Mouse (Mus musculus): ENCODE measurements around the gene Gm6096.
"Not testable (repeated sequence)": the region's sequence is repeated elsewhere in the genome, so short reads cannot be mapped to it uniquely, and the experiment has no call there.

The Gm6096 gene

GRCm38 (mm10) chr7:34250738-34251137 is at the start of gene Gm6096:
Gm6096 (plus strand) TSS chr7:34251038.
- no peak for DNase-seq (ENCODE audit: low read depth)

DNA sequence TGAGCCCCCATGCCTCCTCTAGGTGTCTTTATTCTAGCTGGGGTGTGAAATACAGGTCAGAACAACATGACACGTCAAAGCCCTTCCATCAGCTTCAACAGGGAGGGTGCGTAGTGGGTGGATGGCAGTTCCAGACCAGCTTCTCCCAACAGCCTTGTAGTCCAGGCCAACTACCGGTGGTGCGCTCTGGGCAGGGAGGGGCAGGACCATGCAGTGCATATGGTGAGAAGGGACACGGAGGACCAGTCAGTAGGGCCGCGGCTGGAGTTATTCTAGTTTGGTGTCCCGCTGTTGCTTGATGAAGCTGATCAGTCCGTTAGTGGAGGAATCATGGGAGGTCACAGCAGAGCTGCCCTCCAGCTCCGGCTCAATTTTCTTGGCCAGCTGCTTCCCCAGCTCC is 48.7 kb upstream of the Gm6096 start:
- not testable (repeated sequence) for DNase-seq (ENCODE audit: low read depth)

DNA sequence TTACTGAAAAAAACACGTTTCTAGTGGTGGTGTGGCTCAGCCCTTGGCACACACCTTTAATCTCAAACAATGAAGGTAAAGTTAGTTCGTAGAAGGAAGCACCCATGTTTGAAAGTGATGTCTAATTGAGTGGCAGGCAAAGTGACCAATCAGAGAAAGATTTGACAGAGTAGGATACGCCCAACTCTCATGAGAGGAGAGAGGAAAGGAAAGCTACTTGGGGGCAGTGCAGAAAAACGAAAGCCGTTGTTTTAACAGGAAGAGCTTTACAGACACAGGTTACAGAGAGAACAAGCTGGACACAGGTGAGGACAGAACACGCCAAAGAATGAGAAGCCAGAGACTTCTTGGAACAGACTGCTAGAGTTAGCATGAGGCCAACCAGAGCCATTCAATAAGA is 44.5 kb upstream of the Gm6096 start:
- DNase-seq (ENCODE audit: low read depth) = no peak

- no peak for DNase-seq (ENCODE audit: low read depth)
Observed at GRCm38 (mm10) chr7:34208027-34208745, 42.7 kb upstream of the Gm6096 start.

GRCm38 (mm10) chr7:34213281-34213680 is 37.6 kb upstream of the Gm6096 start:
- no peak for DNase-seq (ENCODE audit: low read depth)

DNA sequence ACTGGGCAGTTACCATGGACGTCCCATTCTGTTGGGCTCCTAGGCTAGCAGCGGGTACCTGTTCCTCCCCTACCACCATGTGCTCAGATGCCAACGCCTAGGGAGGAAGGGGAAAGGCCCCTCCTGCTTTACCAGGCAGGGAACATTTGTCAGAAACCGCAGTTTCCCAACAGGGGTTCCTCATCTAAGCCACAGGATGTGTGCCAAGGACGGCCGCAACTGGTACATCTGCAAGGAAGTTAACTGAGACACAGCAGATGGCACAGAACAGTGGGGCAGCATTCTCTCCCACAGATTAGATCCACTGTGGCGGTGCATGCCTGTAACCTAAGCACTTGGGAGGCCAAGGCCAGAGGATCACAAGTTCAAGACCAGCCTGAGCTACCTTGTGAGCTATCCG is 36.2 kb upstream of the Gm6096 start:
- no peak for DNase-seq (ENCODE audit: low read depth)

GRCm38 (mm10) chr7:34215481-34215880 is 35.4 kb upstream of the Gm6096 start:
- DNase-seq (ENCODE audit: low read depth) = no peak

DNA sequence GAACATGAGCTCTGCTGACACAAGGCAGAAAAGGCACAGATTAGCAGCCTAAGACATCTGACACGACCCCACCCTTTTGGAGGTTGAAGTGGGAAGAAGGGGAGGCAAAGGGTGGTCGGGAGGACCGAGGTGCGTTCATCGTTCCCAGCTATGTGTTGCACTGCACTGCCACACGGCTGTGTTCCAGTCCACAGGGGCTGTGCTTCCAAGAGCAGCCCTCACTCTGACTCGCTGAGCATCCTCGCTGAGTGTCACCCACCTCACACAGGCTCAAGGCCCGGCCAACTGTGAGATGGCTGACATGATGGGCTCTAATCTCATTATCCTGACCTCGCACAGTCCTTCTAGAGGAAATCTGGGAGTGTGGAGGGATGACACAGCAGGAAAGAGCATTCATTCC is 34.4 kb upstream of the Gm6096 start:
- no peak for DNase-seq (ENCODE audit: low read depth)

DNA sequence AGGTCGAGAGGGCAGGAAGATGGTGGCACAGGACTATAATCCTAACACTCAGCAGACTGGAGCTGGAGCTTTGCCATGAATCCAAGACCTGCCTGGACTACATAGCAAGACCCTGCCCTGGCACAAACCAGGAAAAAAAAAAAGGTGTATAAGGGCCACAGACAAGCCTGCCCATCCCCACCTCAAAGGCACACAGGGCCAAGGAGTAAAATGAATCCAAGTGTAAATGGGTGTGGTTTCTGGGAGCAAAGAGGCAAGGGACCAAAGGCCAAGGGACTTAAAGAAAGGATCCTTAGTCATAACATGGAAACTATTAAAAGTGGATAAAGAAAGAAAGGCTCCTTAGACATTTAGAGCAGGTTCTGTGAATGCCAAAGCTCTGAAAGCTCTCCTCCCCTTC is 32.3 kb upstream of the Gm6096 start:
- no peak for DNase-seq (ENCODE audit: low read depth)

- DNase-seq (ENCODE audit: low read depth) = no peak
Observed at GRCm38 (mm10) chr7:34221594-34222250, 29.1 kb upstream of the Gm6096 start.

DNA sequence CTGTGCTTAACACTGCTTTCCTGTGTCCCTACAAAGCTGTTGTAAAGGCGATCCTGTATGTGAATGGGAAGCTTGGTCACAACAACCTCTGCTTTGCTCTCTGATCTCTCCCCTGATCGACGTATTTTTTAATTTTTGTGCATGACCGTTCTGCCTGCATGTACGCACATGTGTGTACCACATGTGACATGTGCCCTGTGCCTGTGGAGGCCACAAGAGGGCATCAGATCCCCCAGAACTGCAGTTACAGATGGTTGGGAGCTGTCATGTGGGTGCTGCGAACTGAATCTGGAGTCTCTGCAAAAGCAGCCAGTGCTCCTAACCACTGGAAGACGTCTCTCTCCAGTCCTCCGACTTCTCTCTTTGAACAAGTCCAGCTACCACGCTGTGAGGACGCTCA is 28.5 kb upstream of the Gm6096 start:
- DNase-seq (ENCODE audit: low read depth) = no peak

GRCm38 (mm10) chr7:34224308-34224707 is 26.5 kb upstream of the Gm6096 start:
- no peak for DNase-seq (ENCODE audit: low read depth)

DNA sequence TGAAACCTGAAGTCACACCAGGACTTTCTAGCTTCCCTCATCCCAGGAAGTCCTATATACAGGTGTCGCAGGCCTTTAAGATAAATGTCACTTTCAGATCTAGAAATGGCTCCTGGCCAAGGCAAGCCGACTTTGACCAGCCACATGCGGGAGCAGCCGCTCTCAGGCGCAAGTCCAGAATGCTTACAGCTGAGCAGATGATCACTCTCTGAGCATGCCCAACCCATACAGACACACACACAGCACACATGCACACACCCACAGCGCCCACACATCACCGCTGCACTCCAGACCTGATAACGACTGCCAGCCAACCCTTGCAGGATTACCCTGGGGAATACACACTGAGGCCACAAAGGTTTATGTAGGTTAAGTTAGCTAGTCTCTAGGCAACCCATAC is 24.8 kb upstream of the Gm6096 start:
- no peak for DNase-seq (ENCODE audit: low read depth)

- DNase-seq (ENCODE audit: low read depth) = no peak
Observed at GRCm38 (mm10) chr7:34226846-34227245, 24.0 kb upstream of the Gm6096 start.

DNA sequence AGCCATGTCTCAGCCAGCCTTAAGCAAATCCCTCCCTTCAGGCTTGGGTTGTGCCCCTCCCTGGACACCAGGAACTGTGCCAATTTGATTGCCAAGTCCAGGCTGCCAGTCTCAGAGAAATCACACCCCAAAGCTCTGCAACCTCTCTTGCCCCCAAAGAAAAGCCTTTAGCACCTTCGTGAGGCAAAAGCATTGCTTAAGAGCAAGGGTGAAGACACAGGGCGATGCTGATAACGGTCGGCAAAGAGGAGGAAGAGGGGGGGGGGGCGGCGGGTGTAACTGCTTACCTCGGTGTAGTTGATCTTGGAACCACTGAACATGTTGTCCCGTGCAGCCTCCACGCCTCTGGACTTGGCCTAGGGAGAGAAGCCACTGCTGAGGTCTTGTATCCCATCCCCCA is 22.2 kb upstream of the Gm6096 start:
- DNase-seq (ENCODE audit: low read depth) = no peak

DNA sequence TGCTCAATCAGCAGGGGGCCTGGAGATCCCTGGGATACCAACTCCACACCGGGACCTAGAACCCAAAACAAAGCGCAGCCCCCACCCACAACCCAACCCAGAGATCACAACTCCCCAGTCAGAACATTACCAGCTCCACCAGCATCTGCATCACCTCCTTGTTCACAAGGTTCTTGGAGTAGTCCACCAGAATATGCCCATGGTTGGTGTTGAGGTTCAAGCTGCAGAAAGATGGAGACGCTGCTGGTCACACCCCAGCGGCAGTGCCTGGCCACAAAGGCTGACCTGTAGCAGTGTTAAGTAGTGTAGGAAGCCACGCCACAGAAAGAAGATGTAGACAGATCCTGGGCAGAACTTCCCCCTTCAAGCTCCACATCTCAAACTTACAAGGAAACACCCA is 21.7 kb upstream of the Gm6096 start:
- DNase-seq (ENCODE audit: low read depth) = no peak

DNA sequence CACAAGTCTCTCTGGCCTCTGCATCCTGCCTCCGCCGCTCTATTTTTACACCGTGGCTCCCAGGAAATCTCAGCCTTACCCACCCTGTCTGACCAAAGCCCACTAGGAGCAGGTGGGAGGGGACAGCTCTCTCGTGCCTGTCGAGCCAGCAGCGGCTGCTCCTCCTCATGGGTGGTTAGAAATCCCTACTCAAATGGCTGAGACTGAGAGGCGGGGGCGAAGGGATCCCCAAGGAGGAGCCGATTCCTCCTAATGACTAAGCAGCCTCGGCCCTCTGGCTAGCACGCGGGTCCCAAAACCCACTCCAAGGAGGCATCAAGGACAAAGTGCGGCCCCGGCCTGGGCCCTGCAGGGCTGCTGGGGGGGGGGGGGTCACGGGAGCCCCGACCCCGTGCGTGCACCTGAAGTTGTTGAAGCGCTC is 21.1 kb upstream of the Gm6096 start:
- DNase-seq (ENCODE audit: low read depth) = no peak

GRCm38 (mm10) chr7:34230116-34230515 is 20.7 kb upstream of the Gm6096 start, which contains the start of gene Gpi1:
Gpi1 (minus strand) TSS chr7:34230336.
- DNase-seq (ENCODE audit: low read depth) = peak; percentile 67

DNA sequence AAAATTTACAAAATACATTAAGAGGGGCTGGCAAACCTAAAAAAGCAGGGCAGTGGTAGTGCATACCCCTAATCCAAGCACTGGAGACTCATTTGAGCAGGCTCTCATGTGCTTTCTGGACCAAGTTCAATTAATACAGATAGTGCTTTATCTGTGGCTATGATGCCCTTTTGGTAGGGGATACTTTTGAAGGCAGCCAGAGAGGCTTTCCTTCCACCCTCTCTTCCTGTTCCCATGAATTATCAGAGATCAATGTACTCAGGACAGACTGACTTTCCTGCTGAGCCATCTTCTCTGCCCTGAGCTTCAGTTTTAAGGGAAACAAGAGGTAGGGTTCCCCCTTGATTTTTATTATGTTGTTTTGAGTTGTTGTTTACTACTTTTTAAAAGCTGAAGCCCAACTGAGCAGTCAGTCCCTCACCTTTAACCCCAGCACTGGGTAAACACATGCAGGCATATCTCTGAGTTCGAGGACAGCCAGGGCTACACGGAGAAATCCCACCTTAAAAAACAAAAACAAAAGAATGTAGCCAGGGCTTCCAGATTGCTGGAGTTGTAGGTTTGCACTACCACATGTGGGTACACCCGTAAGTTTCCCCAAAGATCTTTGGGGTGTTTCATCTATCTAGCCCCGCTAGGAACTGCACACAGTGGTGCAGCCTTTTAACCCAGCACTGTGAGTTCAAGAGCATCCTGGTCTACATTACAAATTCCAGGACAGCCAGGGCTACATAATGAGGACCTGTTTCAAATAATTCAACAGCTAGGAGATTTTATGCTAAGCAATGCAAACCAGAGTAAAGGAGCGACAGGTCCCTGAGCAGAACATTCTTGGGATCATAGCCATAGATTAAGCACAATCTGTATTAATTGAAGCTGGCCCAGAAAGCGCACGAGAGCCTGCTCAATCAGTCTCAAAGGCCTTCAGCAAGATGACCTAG is 17.8 kb upstream of the Gm6096 start:
- DNase-seq (ENCODE audit: low read depth) = no peak

GRCm38 (mm10) chr7:34233909-34234609 is 16.8 kb upstream of the Gm6096 start:
- peak; percentile 93 for DNase-seq (ENCODE audit: low read depth)

GRCm38 (mm10) chr7:34234610-34235561 is 16.0 kb upstream of the Gm6096 start:
- no peak for DNase-seq (ENCODE audit: low read depth)
